8 mouse cellular contexts compared by ENCODE assay signal in genomic region chr7:73389871-73390294, GRCm38 (mm10). TPM values are rescaled to one million over a fixed set of nuclear protein-coding genes. Genes with fewer than 3 reads are reported as not detected.
DNase-seq lines count a peak whose midpoint lies in the region; ATAC-seq and TF ChIP-seq lines count a peak whose summit lies in the region.

No protein-coding gene starts in this region.

- peaks cover 45% of the 10 kb centered on the region for H3K4me1 ChIP-seq in E14TG2a.4 (replicated peaks; ENCODE audit: low read depth, low read length)
- peaks cover 23% of the 10 kb centered on the region for H3K4me1 ChIP-seq in intestine, embryonic 15.5 days (replicated peaks)

- H3K27me3 ChIP-seq in E14TG2a.4 (ENCODE audit: insufficient read depth, low read length), result peaks cover 89% of the 10 kb centered on the region
- H3K27me3 ChIP-seq in intestine, embryonic 15.5 days (replicated peaks), result no peaks in the 10 kb centered on the region

- peak overlapping the region; percentile 89 for H3K4me2 ChIP-seq in intestine, embryonic 15.5 days (replicated peaks)

- no peak for ATAC-seq in intestine, embryonic 15.5 days
- no peak for ATAC-seq in monocyte, adult 5-6 weeks (replicated peaks; ENCODE audit: insufficient number of reproducible peaks, low FRiP score, low TSS enrichment, poor library complexity, severe bottlenecking)

- H3K36me3 ChIP-seq in E14TG2a.4 (ENCODE audit: insufficient read depth, low read length), result no peaks in the 10 kb centered on the region
- no peaks in the 10 kb centered on the region for H3K36me3 ChIP-seq in intestine, embryonic 15.5 days

- 5% methylated on average over 15 of the region's 15 CpGs for WGBS in intestine, embryonic 15.5 days

- peak overlapping the region; percentile 80 for H3K4me3 ChIP-seq in E14TG2a.4 (replicated peaks; ENCODE audit: low read length)
- peak overlapping the region; percentile 65 for H3K4me3 ChIP-seq in intestine, embryonic 15.5 days (replicated peaks)

- DNase-seq in embryo, embryonic 9.5 days (ENCODE audit: extremely low spot score), result peak; percentile 76
- peak; percentile 41 to 64 for DNase-seq in lung, postnatal 4 days
- no peak for DNase-seq in spleen, postnatal 4 days (ENCODE audit: low spot score in 2 of 2)
- DNase-seq in left cerebral cortex, adult 8-10 months (ENCODE audit: low spot score in 2 of 2), result no peak
- DNase-seq in c-Kit-positive CD71-positive TER-119-positive erythroid progenitor cells, embryonic 14.5 days (ENCODE audit: low spot score), result no peak

- no peaks in the 10 kb centered on the region; the same call in 1 of the 2 replicates for H3K9me3 ChIP-seq in E14TG2a.4 (ENCODE audit: low read length)
- no peaks in the 10 kb centered on the region for H3K9me3 ChIP-seq in intestine, embryonic 15.5 days

- H3K27ac ChIP-seq in intestine, embryonic 15.5 days, result peak overlapping the region; percentile 71

- TF ChIP-seq CTCF in E14TG2a.4 (conservative IDR thresholded peaks at IDR 0.05; ENCODE audit: low read length), result no peak

- no peak overlapping the region for H3K9ac ChIP-seq in intestine, embryonic 15.5 days

RNA-seq across cellular contexts. Expression of gene Rgma, which starts 14.6 kb away (rescaled TPM):
- 7.4 TPM in 2 replicates for polyA plus RNA-seq in intestine, embryonic 15.5 days (2015; fragmentation: Nextera tagmentation; extraction: Ambion mirVana)
- total RNA-seq in left cerebral cortex, adult 8-10 months (2022), result 10 to 100 TPM; 63.8 to 70.3 (median 64.4) TPM
- total RNA-seq in monocyte, adult 5-6 weeks (2017), result not detected in 3 replicates

Comparison
In these comparisons a context has a peak if more than half of its experiments do, and no peak if none do; other contexts are left out.
1. DNase-seq: peak in embryo, embryonic 9.5 days (single experiment) and lung, postnatal 4 days (2 of 2); none in spleen, postnatal 4 days (0 of 2), left cerebral cortex, adult 8-10 months (0 of 2) and c-Kit-positive CD71-positive TER-119-positive erythroid progenitor cells, embryonic 14.5 days (single experiment).
2. RNA of gene Rgma, which starts 14.6 kb away (total RNA-seq): 63.8 to 70.3 TPM in left cerebral cortex, adult 8-10 months; not detected in monocyte, adult 5-6 weeks; every median in the first group is over 10 times any median in the second.